Mouse (Mus musculus): Measurements from ENCODE around the gene Ptpn7. TPM values are rescaled to one million over a fixed set of nuclear protein-coding genes. Genes with fewer than 3 reads are reported as not detected.

The Ptpn7 gene
- polyA plus RNA-seq, 2 experiments = 3.1 to 3.6 TPM

DNA sequence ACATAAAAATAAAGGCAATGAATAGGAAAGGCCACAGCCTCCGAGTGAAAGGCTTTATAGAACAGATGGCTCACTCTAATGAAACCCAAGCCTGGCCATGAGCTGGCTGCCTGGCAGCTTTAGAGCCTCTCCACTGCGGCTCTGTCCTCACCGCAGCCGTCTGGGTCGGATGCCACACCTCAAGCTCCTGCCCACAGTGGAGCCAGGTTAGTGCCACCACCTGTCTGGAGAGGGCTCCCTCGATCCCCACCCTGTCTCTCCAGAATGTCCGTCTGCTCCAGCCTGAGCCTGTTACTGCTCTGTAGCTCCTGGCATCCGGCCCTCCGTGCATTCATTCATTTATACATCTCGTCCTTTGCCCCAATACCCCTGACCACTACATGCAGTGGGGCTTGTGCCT is 42.9 kb upstream of the Ptpn7 start:
- no peak overlapping the region for H3K27ac ChIP-seq (replicated peaks; ENCODE audit: low read depth, low read length)
- H3K27me3 ChIP-seq (ENCODE audit: control insufficient read depth, insufficient read depth, low read length) = peaks cover 30% of the 10 kb centered on the region
- no peak overlapping the region for H3K4me3 ChIP-seq (replicated peaks; ENCODE audit: low read length)
- no peaks in the 10 kb centered on the region for H3K36me3 ChIP-seq (ENCODE audit: control insufficient read depth, insufficient read depth, low read length)
- no peaks in the 10 kb centered on the region for H3K9me3 ChIP-seq (ENCODE audit: control insufficient read depth, low read length)
- no peak overlapping the region for H3K9ac ChIP-seq (ENCODE audit: low read depth, low read length, severe bottlenecking)
- peaks cover 11% of the 10 kb centered on the region for H3K4me1 ChIP-seq (ENCODE audit: control insufficient read depth, insufficient read depth, low read length)
- no peak for TF ChIP-seq POLR2A (IDR thresholded peaks at IDR 0.05; ENCODE audit: borderline replicate concordance, extremely low read depth, insufficient read depth, insufficient read length)
- no peak overlapping the region for H3K4me2 ChIP-seq (replicated peaks; ENCODE audit: low read depth, low read length, severe bottlenecking)
- ATAC-seq (ENCODE audit: low FRiP score, low read depth) (no peak), DNase-seq (ENCODE audit: low spot score) (peak; percentile 24)
- 59% methylated on average over 10 of the region's 10 CpGs for WGBS

DNA sequence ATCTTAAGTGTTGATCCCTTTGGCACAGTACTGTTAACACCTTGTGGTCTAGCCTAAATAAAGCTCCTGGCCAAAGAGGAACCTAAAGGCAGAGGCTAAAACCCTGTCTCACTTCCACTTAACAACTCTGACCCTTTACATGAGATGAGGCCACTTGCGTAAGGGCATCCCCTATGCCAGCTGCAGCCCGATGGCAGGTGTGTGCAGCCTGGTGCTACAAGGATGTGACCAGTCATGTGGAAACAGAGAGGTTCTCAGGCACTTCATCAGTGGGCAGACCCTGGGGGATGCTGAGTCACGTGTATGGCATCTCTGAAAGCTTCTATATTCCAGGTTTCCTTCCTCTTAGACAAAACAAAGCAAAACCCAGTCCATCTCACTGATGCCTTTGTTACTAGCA is 41.6 kb upstream of the Ptpn7 start:
- H3K27ac ChIP-seq (replicated peaks; ENCODE audit: low read depth, low read length) = no peak overlapping the region
- no peak for TF ChIP-seq POLR2A (IDR thresholded peaks at IDR 0.05; ENCODE audit: borderline replicate concordance, extremely low read depth, insufficient read depth, insufficient read length)
- 74% methylated on average over 3 of the region's 3 CpGs for WGBS

DNA sequence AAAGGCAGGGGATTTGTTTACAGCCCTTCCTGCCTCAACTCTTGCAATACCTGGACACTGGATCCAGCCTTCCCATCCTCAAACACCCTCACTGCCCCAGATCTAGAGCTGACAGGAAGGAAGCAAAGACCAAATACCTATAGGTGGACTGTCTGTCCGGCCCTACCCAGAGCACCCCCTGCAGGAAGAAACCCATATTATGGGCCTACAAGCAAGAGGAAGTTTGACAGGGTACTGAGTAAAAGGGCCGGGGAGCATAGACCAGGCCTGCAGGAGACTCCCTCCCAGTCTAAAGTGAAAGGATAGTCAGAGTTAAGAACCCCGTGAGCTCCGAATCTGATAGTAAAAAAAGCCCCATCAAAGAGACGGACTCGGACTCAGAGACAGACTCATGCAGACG is 37.8 kb upstream of the Ptpn7 start:
- TF ChIP-seq POLR2A (IDR thresholded peaks at IDR 0.05; ENCODE audit: borderline replicate concordance, extremely low read depth, insufficient read depth, insufficient read length) = no peak
- no peaks in the 10 kb centered on the region for H3K9me3 ChIP-seq (ENCODE audit: control insufficient read depth, low read length)
- no peak overlapping the region for H3K4me3 ChIP-seq (replicated peaks; ENCODE audit: low read length)
- no peaks in the 10 kb centered on the region for H3K36me3 ChIP-seq (ENCODE audit: control insufficient read depth, insufficient read depth, low read length)
- DNase-seq (ENCODE audit: low spot score) (no peak), ATAC-seq (ENCODE audit: low FRiP score, low read depth) (no peak)
- no peak overlapping the region for H3K9ac ChIP-seq (ENCODE audit: low read depth, low read length, severe bottlenecking)
- no peak overlapping the region for H3K27ac ChIP-seq (replicated peaks; ENCODE audit: low read depth, low read length)
- H3K4me1 ChIP-seq (ENCODE audit: control insufficient read depth, insufficient read depth, low read length) = peaks cover 12% of the 10 kb centered on the region
- 67% methylated on average over 7 of the region's 7 CpGs for WGBS
- H3K4me2 ChIP-seq (replicated peaks; ENCODE audit: low read depth, low read length, severe bottlenecking) = no peak overlapping the region
- no peaks in the 10 kb centered on the region for H3K27me3 ChIP-seq (ENCODE audit: control insufficient read depth, insufficient read depth, low read length)

More for the DNA sequence above, 41.6 kb upstream of the Ptpn7 start:
- DNase-seq (ENCODE audit: low spot score) = no peak
- peaks cover 15% of the 10 kb centered on the region for H3K4me1 ChIP-seq (ENCODE audit: control insufficient read depth, insufficient read depth, low read length)
- peaks cover 18% of the 10 kb centered on the region for H3K27me3 ChIP-seq (ENCODE audit: control insufficient read depth, insufficient read depth, low read length)
- H3K4me3 ChIP-seq (replicated peaks; ENCODE audit: low read length) = no peak overlapping the region
- H3K4me2 ChIP-seq (replicated peaks; ENCODE audit: low read depth, low read length, severe bottlenecking) = no peak overlapping the region
- ATAC-seq (ENCODE audit: low FRiP score, low read depth) = no peak
- H3K9me3 ChIP-seq (ENCODE audit: control insufficient read depth, low read length) = no peaks in the 10 kb centered on the region
- no peaks in the 10 kb centered on the region for H3K36me3 ChIP-seq (ENCODE audit: control insufficient read depth, insufficient read depth, low read length)
- no peak overlapping the region for H3K9ac ChIP-seq (ENCODE audit: low read depth, low read length, severe bottlenecking)

DNA sequence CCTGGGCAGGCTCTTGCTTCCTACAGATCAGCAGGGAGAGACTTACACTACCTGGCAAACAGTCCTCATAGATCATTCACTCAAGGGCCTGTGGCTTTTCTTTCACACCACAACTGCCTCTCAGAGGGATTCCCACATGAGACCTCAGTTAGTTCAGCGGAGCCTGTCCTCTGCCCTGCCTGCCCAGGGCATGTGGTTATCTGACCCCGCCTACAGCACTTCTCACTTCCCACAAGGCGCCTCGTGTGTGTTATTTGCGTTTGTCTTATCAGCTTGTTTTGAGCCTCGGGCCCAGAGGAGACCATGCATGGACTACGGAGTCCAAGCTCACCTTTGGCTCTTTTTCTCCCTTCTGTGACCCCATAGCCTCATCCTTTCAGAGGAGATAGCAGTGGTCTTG is 37.3 kb upstream of the Ptpn7 start:
- DNase-seq (ENCODE audit: low spot score) = no peak

DNA sequence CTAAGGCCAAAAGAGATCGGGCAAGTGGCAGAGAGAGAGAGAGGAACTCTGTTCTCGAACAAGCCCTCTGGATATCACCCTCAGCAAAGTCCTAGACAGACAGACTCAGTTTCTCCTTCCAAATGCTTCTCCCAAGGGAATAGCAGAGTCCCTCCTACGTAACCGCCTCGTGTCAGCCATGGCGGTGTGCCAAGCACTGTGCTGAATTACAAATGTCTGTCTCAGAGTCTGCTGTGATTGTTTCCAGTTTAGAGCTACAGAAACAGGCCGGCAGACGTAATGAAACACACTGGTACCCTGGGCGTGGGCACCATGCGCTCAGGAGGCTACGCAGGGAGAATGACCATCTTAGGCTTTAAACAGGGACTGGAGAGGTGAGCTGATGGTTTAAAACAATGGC is 36.2 kb upstream of the Ptpn7 start:
- H3K36me3 ChIP-seq (ENCODE audit: control insufficient read depth, insufficient read depth, low read length) = no peaks in the 10 kb centered on the region
- peaks cover 8% of the 10 kb centered on the region; the same call in 1 of the 2 replicates for H3K4me1 ChIP-seq (ENCODE audit: control insufficient read depth, insufficient read depth, low read length)
- H3K9me3 ChIP-seq (ENCODE audit: control insufficient read depth, low read length) = no peaks in the 10 kb centered on the region
- no peak overlapping the region for H3K27ac ChIP-seq (replicated peaks; ENCODE audit: low read depth, low read length)
- no peaks in the 10 kb centered on the region for H3K27me3 ChIP-seq (ENCODE audit: control insufficient read depth, insufficient read depth, low read length)
- no peak overlapping the region for H3K4me3 ChIP-seq (replicated peaks; ENCODE audit: low read length)
- DNase-seq (ENCODE audit: low spot score) (peak; percentile 21), ATAC-seq (ENCODE audit: low FRiP score, low read depth) (no peak)
- TF ChIP-seq POLR2A (IDR thresholded peaks at IDR 0.05; ENCODE audit: borderline replicate concordance, extremely low read depth, insufficient read depth, insufficient read length) = no peak
- H3K4me2 ChIP-seq (replicated peaks; ENCODE audit: low read depth, low read length, severe bottlenecking) = no peak overlapping the region
- 69% methylated on average over 11 of the region's 11 CpGs for WGBS
- H3K9ac ChIP-seq (ENCODE audit: low read depth, low read length, severe bottlenecking) = no peak overlapping the region

More for the DNA sequence above, 37.3 kb upstream of the Ptpn7 start:
- no peak overlapping the region for H3K4me3 ChIP-seq (replicated peaks; ENCODE audit: low read length)
- WGBS = 44% methylated on average over 7 of the region's 7 CpGs
- peaks cover 8% of the 10 kb centered on the region; the same call in 1 of the 2 replicates for H3K4me1 ChIP-seq (ENCODE audit: control insufficient read depth, insufficient read depth, low read length)
- no peak overlapping the region for H3K9ac ChIP-seq (ENCODE audit: low read depth, low read length, severe bottlenecking)
- no peaks in the 10 kb centered on the region for H3K36me3 ChIP-seq (ENCODE audit: control insufficient read depth, insufficient read depth, low read length)
- H3K4me2 ChIP-seq (replicated peaks; ENCODE audit: low read depth, low read length, severe bottlenecking) = no peak overlapping the region
- H3K9me3 ChIP-seq (ENCODE audit: control insufficient read depth, low read length) = no peaks in the 10 kb centered on the region
- H3K27me3 ChIP-seq (ENCODE audit: control insufficient read depth, insufficient read depth, low read length) = no peaks in the 10 kb centered on the region
- no peak for TF ChIP-seq POLR2A (IDR thresholded peaks at IDR 0.05; ENCODE audit: borderline replicate concordance, extremely low read depth, insufficient read depth, insufficient read length)
- no peak for ATAC-seq (ENCODE audit: low FRiP score, low read depth)
- H3K27ac ChIP-seq (replicated peaks; ENCODE audit: low read depth, low read length) = no peak overlapping the region

DNA sequence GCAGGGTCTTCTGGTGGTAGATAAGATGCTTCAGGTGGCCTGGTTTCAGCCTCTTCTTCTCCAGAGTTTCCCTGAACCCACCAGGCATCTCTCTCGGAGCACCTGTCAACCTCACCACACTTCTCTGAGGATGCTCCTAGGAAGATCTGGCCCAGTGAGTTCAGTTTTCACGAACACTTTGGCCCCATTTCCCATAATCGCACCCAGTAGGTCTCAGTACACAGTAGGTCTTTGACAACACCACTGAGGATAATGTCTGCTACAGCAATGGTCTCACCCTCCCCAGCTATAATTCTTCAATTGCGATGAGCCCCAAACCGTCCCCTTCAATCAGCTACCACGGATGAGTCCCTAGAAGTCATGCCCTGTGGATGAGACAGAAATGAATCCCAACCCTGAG is 35.1 kb upstream of the Ptpn7 start:
- peaks cover 10% of the 10 kb centered on the region; the same call in 1 of the 2 replicates for H3K27me3 ChIP-seq (ENCODE audit: control insufficient read depth, insufficient read depth, low read length)
- no peak for ATAC-seq (ENCODE audit: low FRiP score, low read depth)
- no peak for TF ChIP-seq POLR2A (IDR thresholded peaks at IDR 0.05; ENCODE audit: borderline replicate concordance, extremely low read depth, insufficient read depth, insufficient read length)
- H3K9me3 ChIP-seq (ENCODE audit: control insufficient read depth, low read length) = no peaks in the 10 kb centered on the region
- H3K9ac ChIP-seq (ENCODE audit: low read depth, low read length, severe bottlenecking) = no peak overlapping the region
- no peaks in the 10 kb centered on the region for H3K36me3 ChIP-seq (ENCODE audit: control insufficient read depth, insufficient read depth, low read length)
- H3K4me2 ChIP-seq (replicated peaks; ENCODE audit: low read depth, low read length, severe bottlenecking) = no peak overlapping the region
- peaks cover 8% of the 10 kb centered on the region; the same call in 1 of the 2 replicates for H3K4me1 ChIP-seq (ENCODE audit: control insufficient read depth, insufficient read depth, low read length)
- no peak for DNase-seq (ENCODE audit: low spot score)
- H3K4me3 ChIP-seq (replicated peaks; ENCODE audit: low read length) = no peak overlapping the region
- H3K27ac ChIP-seq (replicated peaks; ENCODE audit: low read depth, low read length) = no peak overlapping the region
- 89% methylated on average over 6 of the region's 6 CpGs for WGBS
